Mouse (Mus musculus): ENCODE data around the gene Fam209. TPM values are rescaled to one million over a fixed set of nuclear protein-coding genes. Genes with fewer than 3 reads are reported as not detected.

Fam209 gene
- polyA plus RNA-seq, 1 experiment from 2014 or later, result not detected

GRCm38 (mm10) chr2:172480296-172480695 lies 8.0 kb downstream of the Fam209 start:
- WGBS (ENCODE audit: insufficient replicate concordance), result 57% methylated on average over 7 of the region's 7 CpGs
- no peak overlapping the region for H3K27ac ChIP-seq (ENCODE audit: low read depth)
- no peak overlapping the region for H3K9ac ChIP-seq (replicated peaks)
- DNase-seq (no peak), ATAC-seq (no peak)
- H3K4me3 ChIP-seq (ENCODE audit: low read depth, low read length), result no peak overlapping the region
- H3K9me3 ChIP-seq (ENCODE audit: low read length), result no peaks in the 10 kb centered on the region
- no peak for TF ChIP-seq EP300 (IDR thresholded peaks at IDR 0.05; ENCODE audit: low read depth)
- no peak for TF ChIP-seq CTCF (IDR thresholded peaks at IDR 0.05; ENCODE audit: low read depth)
- H3K36me3 ChIP-seq (replicated peaks; ENCODE audit: insufficient read depth, low read length), result no peaks in the 10 kb centered on the region
- peaks cover 2% of the 10 kb centered on the region; the same call in 1 of the 2 replicates for H3K4me1 ChIP-seq (ENCODE audit: insufficient read depth)
- no peaks in the 10 kb centered on the region for H3K27me3 ChIP-seq (ENCODE audit: insufficient read depth, low read length)
- H3K4me2 ChIP-seq (ENCODE audit: low read depth, low read length), result no peak overlapping the region

GRCm38 (mm10) chr2:172481654-172482385 lies 9.5 kb downstream of the Fam209 start:
- Histone ChIP-seq H3K4me1 (ENCODE audit: insufficient read depth) (peaks cover 2% of the 10 kb centered on the region; the same call in 1 of the 2 replicates), H3K9me3 (ENCODE audit: low read length) (no peaks in the 10 kb centered on the region), H3K9ac (replicated peaks) (no peak overlapping the region), H3K4me3 (ENCODE audit: low read depth, low read length) (no peak overlapping the region), H3K27ac (ENCODE audit: low read depth) (no peak overlapping the region), H3K27me3 (ENCODE audit: insufficient read depth, low read length) (no peaks in the 10 kb centered on the region), H3K4me2 (ENCODE audit: low read depth, low read length) (no peak overlapping the region), H3K36me3 (replicated peaks; ENCODE audit: insufficient read depth, low read length) (no peaks in the 10 kb centered on the region)
- no peak for ATAC-seq
- TF ChIP-seq CTCF (IDR thresholded peaks at IDR 0.05; ENCODE audit: low read depth) (no peak), EP300 (IDR thresholded peaks at IDR 0.05; ENCODE audit: low read depth) (no peak)
- WGBS (ENCODE audit: insufficient replicate concordance), result 55% methylated on average over 16 of the region's 16 CpGs
- DNase-seq, result no peak

- H3K27ac ChIP-seq (ENCODE audit: low read depth), result no peak overlapping the region
- 83% methylated on average over 14 of the region's 14 CpGs for WGBS (ENCODE audit: insufficient replicate concordance)
- H3K9me3 ChIP-seq (ENCODE audit: low read length), result no peaks in the 10 kb centered on the region
- H3K4me2 ChIP-seq (ENCODE audit: low read depth, low read length), result no peak overlapping the region
- no peak for DNase-seq
- no peaks in the 10 kb centered on the region for H3K36me3 ChIP-seq (replicated peaks; ENCODE audit: insufficient read depth, low read length)
- no peak overlapping the region for H3K4me3 ChIP-seq (ENCODE audit: low read depth, low read length)
- no peaks in the 10 kb centered on the region for H3K4me1 ChIP-seq (ENCODE audit: insufficient read depth)
- no peaks in the 10 kb centered on the region for H3K27me3 ChIP-seq (ENCODE audit: insufficient read depth, low read length)
- TF ChIP-seq EP300 (IDR thresholded peaks at IDR 0.05; ENCODE audit: low read depth) (no peak), CTCF (IDR thresholded peaks at IDR 0.05; ENCODE audit: low read depth) (no peak)
- H3K9ac ChIP-seq (replicated peaks), result no peak overlapping the region
- ATAC-seq, result no peak
Observed at GRCm38 (mm10) chr2:172483766-172484413, 11.6 kb downstream of the Fam209 start.

- H3K4me2 ChIP-seq (ENCODE audit: low read depth, low read length), result no peak overlapping the region
- H3K27ac ChIP-seq (ENCODE audit: low read depth), result no peak overlapping the region
- ATAC-seq (no peak), DNase-seq (no peak)
- H3K27me3 ChIP-seq (ENCODE audit: insufficient read depth, low read length), result no peaks in the 10 kb centered on the region
- 57% methylated on average over 12 of the region's 12 CpGs for WGBS (ENCODE audit: insufficient replicate concordance)
- no peak for TF ChIP-seq EP300 (IDR thresholded peaks at IDR 0.05; ENCODE audit: low read depth)
- TF ChIP-seq CTCF (IDR thresholded peaks at IDR 0.05; ENCODE audit: low read depth), result no peak
- H3K4me3 ChIP-seq (ENCODE audit: low read depth, low read length), result no peak overlapping the region
- H3K4me1 ChIP-seq (ENCODE audit: insufficient read depth), result no peaks in the 10 kb centered on the region
- no peaks in the 10 kb centered on the region for H3K9me3 ChIP-seq (ENCODE audit: low read length)
- no peak overlapping the region for H3K9ac ChIP-seq (replicated peaks)
- H3K36me3 ChIP-seq (replicated peaks; ENCODE audit: insufficient read depth, low read length), result no peaks in the 10 kb centered on the region
Observed at GRCm38 (mm10) chr2:172484696-172485370, 12.5 kb downstream of the Fam209 start.

GRCm38 (mm10) chr2:172496736-172497345 lies 24.5 kb downstream of the Fam209 start:
- no peak overlapping the region for H3K4me2 ChIP-seq (ENCODE audit: low read depth, low read length)
- H3K27ac ChIP-seq (ENCODE audit: low read depth), result no peak overlapping the region
- DNase-seq (no peak), ATAC-seq (no peak)
- H3K4me3 ChIP-seq (ENCODE audit: low read depth, low read length), result no peak overlapping the region
- H3K9me3 ChIP-seq (ENCODE audit: low read length), result no peaks in the 10 kb centered on the region
- H3K9ac ChIP-seq (replicated peaks), result no peak overlapping the region
- no peaks in the 10 kb centered on the region for H3K4me1 ChIP-seq (ENCODE audit: insufficient read depth)
- H3K27me3 ChIP-seq (ENCODE audit: insufficient read depth, low read length), result no peaks in the 10 kb centered on the region
- TF ChIP-seq CTCF (IDR thresholded peaks at IDR 0.05; ENCODE audit: low read depth), result no peak
- no peak for TF ChIP-seq EP300 (IDR thresholded peaks at IDR 0.05; ENCODE audit: low read depth)
- WGBS (ENCODE audit: insufficient replicate concordance), result 59% methylated on average over 8 of the region's 8 CpGs
- H3K36me3 ChIP-seq (replicated peaks; ENCODE audit: insufficient read depth, low read length), result no peaks in the 10 kb centered on the region

- Histone ChIP-seq H3K9me3 (ENCODE audit: low read length) (no peaks in the 10 kb centered on the region), H3K27me3 (ENCODE audit: insufficient read depth, low read length) (no peaks in the 10 kb centered on the region), H3K9ac (replicated peaks) (no peak overlapping the region), H3K4me2 (ENCODE audit: low read depth, low read length) (no peak overlapping the region), H3K27ac (ENCODE audit: low read depth) (no peak overlapping the region), H3K36me3 (replicated peaks; ENCODE audit: insufficient read depth, low read length) (no peaks in the 10 kb centered on the region), H3K4me1 (ENCODE audit: insufficient read depth) (no peaks in the 10 kb centered on the region), H3K4me3 (ENCODE audit: low read depth, low read length) (no peak overlapping the region)
- ATAC-seq (no peak), DNase-seq (no peak)
- 44% methylated on average over 3 of the region's 3 CpGs for WGBS (ENCODE audit: insufficient replicate concordance)
- TF ChIP-seq CTCF (IDR thresholded peaks at IDR 0.05; ENCODE audit: low read depth), result no peak
- no peak for TF ChIP-seq EP300 (IDR thresholded peaks at IDR 0.05; ENCODE audit: low read depth)
Observed at GRCm38 (mm10) chr2:172498823-172499222, 26.5 kb downstream of the Fam209 start.
